Mouse (Mus musculus) midbrain, embryonic 12.5 days (tissue): ENCODE data around the gene Ptcd1. TPM values are rescaled to one million over a fixed set of nuclear protein-coding genes. Genes with fewer than 3 reads are reported as not detected.
"Not testable (repeated sequence)": the region's sequence is repeated elsewhere in the genome, so short reads cannot be mapped to it uniquely, and the experiment has no call there.

Experiments
- ATAC-seq: fragments of 200-750 bp; cut with Nextera tagmentation; 2 replicates; pipeline ENCODE4 v1.8.0; 2017; ENCODE audit warnings: low read depth, moderate TSS enrichment, moderate library complexity; ENCODE audit not compliant: low FRiP score
- H3K27ac ChIP-seq: fragments of 300-500 bp; sonication (generic); replicated peaks from 2 replicates; pipeline ENCODE4 v1.5.1; 2016; ENCODE audit warnings: mild to moderate bottlenecking
- H3K27me3 ChIP-seq: fragments of 300-500 bp; sonication (generic); 2 replicates; pipeline ENCODE4 v1.6.1; 2016; ENCODE audit warnings: mild to moderate bottlenecking
- H3K36me3 ChIP-seq: fragments of 300-500 bp; sonication (generic); 2 replicates; pipeline ENCODE4 v1.6.1; 2016
- H3K4me1 ChIP-seq: fragments of 300-500 bp; sonication (generic); 2 replicates; pipeline ENCODE4 v1.6.1; 2016
- H3K4me2 ChIP-seq: fragments of 300-500 bp; sonication (generic); replicated peaks from 2 replicates; pipeline ENCODE4 v1.6.1; 2016; ENCODE audit warnings: mild to moderate bottlenecking, moderate library complexity
- H3K4me3 ChIP-seq: fragments of 300-500 bp; sonication (generic); 2 replicates; pipeline ENCODE4 v1.5.1; 2016; ENCODE audit warnings: mild to moderate bottlenecking
- H3K9ac ChIP-seq: fragments of 300-500 bp; sonication (generic); replicated peaks from 2 replicates; pipeline ENCODE4 v1.6.1; 2016; ENCODE audit warnings: mild to moderate bottlenecking, moderate library complexity
- H3K9me3 ChIP-seq: fragments of 300-500 bp; sonication (generic); 2 replicates; pipeline ENCODE4 v1.6.1; 2016; ENCODE audit warnings: mild to moderate bottlenecking
- whole genome bisulfite sequencing: fragments of 180-500 bp; shearing (Covaris S2); methylation state at CpG from one replicate; pipeline ENCODE4 v1.1.7; 2016; 5-methylcytosine and 5-hydroxymethylcytosine counted together
- polyA plus RNA-seq: library from polyadenylated mRNA; unstranded; fragments of >200 nt; fragmentation: Nextera tagmentation; extraction: Ambion mirVana; gene quantifications from 2 replicates; pipeline ENCODE4 v1.2.1, GENCODE M21; 2016

Gene Ptcd1
- polyA plus RNA-seq, 1 experiment from 2014 or later, result 23.3 TPM

DNA sequence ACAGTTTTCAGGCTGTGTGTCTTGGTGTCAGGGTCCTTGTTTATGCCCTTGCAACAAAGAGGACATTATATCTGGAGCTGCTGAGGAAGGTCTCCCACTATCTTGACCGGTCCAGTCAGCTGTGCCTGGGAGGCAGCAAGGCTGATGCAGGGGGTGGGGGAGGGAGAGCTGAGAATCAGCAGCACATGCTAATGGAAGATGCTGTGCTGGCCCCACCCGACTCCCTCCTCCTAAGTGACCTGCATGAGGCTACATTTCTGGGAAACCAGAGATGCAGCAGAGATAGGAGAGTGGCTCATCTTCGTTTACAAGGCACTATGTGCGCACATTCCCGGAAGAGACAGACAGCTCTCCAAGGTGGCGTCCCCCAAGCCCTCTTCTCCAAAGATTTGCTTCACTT lies 56.5 kb downstream of the Ptcd1 start:
- Histone ChIP-seq H3K4me2 (no peak overlapping the region), H3K9ac (no peak overlapping the region), H3K4me1 (peaks cover 12% of the 10 kb centered on the region), H3K9me3 (no peaks in the 10 kb centered on the region), H3K27me3 (peaks cover 25% of the 10 kb centered on the region), H3K27ac (no peak overlapping the region), H3K36me3 (peaks cover 55% of the 10 kb centered on the region), H3K4me3 (no peak overlapping the region)
- no peak for ATAC-seq
- 91% methylated on average over 6 of the region's 6 CpGs for whole genome bisulfite sequencing

DNA sequence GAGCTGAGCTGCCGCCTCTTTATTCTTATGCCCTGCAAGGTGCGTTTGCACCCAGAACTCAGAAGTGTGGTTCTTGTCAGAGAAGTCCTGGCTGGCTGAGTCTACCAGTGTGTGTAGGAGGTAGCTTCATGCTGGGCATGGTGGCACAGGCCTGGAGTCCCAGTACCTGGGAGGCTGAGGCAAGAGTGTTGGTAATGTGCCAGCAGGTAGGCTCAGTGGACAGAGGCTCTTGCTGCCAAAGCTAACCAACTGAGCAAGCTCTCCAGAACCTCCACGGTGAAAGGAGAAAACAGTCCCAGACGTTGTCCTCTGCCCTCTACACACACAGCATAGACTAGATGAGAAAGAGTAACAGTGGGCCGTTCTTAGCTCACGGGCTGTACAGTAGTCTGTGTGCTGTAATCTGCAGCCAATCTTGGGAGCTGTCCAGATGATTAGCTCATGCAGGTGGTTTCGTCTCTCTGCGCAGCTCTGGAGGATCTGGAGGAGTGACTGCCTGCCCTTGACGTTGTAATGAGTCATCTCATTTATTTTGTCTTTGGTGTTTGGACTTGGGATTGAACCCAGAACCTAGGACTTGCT lies 61.1 kb downstream of the Ptcd1 start:
- Histone ChIP-seq H3K36me3 (peaks cover 99% of the 10 kb centered on the region), H3K4me1 (no peaks in the 10 kb centered on the region), H3K27ac (no peak overlapping the region), H3K4me2 (no peak overlapping the region), H3K9ac (no peak overlapping the region), H3K27me3 (no peaks in the 10 kb centered on the region), H3K4me3 (no peak overlapping the region), H3K9me3 (no peaks in the 10 kb centered on the region)
- ATAC-seq, result no peak
- 96% methylated on average over 9 of the region's 9 CpGs for WGBS

DNA sequence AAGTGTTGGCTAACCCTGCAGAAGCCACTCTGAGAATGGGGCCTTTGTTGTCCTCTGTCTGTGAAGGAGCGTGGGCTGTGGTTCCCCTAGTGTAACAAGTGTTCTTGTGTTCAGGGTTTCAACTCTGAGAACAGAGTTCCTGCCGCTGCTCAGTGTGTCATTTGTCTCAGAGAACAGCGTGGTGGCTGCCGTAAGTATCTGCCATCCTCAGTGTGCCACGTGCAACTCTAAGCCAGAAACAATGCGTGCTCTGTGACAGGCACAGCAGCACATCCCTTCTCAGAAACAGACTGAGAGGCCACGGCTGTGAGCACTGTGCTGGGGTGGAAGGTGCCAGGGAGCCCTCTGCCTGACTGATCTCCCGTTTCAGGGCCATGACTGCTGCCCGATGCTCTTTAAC lies 62.6 kb downstream of the Ptcd1 start:
- Histone ChIP-seq H3K4me1 (no peaks in the 10 kb centered on the region), H3K4me2 (no peak overlapping the region), H3K4me3 (no peak overlapping the region), H3K27ac (no peak overlapping the region), H3K36me3 (peaks cover 99% of the 10 kb centered on the region), H3K9me3 (no peaks in the 10 kb centered on the region), H3K27me3 (no peaks in the 10 kb centered on the region), H3K9ac (no peak overlapping the region)
- no peak for ATAC-seq
- 84% methylated on average over 9 of the region's 9 CpGs for WGBS

DNA sequence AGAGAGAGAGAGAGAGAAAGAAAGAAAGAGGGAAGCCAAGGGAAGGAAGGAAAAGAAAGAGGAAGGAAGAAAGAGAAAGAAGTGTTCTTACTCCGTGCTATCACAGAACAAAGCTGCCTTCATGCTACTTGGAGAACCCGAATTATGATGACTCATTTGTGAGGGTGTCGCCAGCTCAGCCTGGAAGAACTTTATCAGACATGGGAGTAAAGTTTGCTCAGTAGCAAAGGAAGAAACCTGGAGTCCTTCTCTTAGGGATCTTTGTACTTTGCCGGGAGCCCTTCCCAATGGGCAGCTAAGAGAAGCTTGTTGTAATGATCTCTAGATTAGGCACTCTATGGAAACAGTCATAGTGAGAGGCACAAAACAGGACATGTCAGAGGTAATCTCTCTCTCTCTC lies 64.2 kb downstream of the Ptcd1 start:
- H3K9me3 ChIP-seq, result no peaks in the 10 kb centered on the region
- H3K4me3 ChIP-seq, result no peak overlapping the region
- peaks cover 100% of the 10 kb centered on the region for H3K36me3 ChIP-seq
- H3K27ac ChIP-seq, result no peak overlapping the region
- no peak overlapping the region for H3K4me2 ChIP-seq
- H3K27me3 ChIP-seq, result no peaks in the 10 kb centered on the region
- no peaks in the 10 kb centered on the region for H3K4me1 ChIP-seq
- ATAC-seq, result no peak
- 95% methylated on average over 4 of the region's 4 CpGs for WGBS
- H3K9ac ChIP-seq, result no peak overlapping the region

DNA sequence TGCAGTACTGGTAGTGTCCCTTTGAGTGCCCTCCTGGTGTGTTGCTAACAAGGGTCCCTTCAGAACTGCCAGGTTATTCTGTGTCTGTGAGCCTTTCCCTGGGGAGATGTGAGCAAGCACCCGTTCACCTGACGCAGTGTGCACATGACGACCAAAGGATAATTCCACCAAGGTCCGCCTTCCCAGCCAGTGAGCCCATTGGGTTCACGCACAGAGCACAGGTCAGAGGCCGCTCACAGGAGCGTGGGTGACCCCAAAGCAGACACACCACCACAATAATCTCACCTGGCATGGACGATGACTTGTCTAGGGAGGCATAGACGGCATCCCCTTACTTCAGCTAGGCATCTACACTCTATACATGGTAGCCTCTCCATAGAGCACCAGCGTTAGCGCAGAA lies 65.5 kb downstream of the Ptcd1 start:
- not testable (repeated sequence) for H3K9ac ChIP-seq, H3K4me2 ChIP-seq, ATAC-seq, H3K27me3 ChIP-seq, H3K9me3 ChIP-seq, H3K4me3 ChIP-seq, H3K4me1 ChIP-seq, H3K27ac ChIP-seq
- H3K36me3 ChIP-seq, result peaks cover 100% of the 10 kb centered on the region
- 96% methylated on average over 11 of the region's 11 CpGs for WGBS

DNA sequence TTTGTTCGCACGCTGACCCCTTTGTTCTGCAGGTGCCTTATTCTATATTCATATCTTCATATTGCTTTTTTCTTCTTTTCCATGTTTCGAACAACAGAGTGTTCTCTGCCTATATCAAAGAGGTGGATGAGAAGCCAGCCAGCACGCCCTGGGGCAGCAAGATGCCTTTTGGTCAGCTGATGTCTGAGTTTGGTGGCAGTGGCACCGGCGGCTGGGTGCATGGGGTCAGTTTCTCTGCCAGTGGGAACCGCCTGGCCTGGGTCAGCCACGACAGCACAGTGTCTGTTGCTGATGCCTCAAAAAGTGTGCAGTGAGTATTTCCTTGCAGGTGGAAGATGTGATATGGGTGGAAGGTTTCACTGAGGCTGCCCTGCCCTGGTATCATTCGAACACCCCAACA lies 65.9 kb downstream of the Ptcd1 start:
- Histone ChIP-seq H3K27ac (no peak overlapping the region), H3K4me1 (no peaks in the 10 kb centered on the region), H3K4me2 (no peak overlapping the region), H3K9ac (no peak overlapping the region), H3K27me3 (no peaks in the 10 kb centered on the region), H3K4me3 (no peak overlapping the region), H3K36me3 (peaks cover 100% of the 10 kb centered on the region), H3K9me3 (no peaks in the 10 kb centered on the region)
- ATAC-seq, result no peak
- WGBS, result 96% methylated on average over 9 of the region's 9 CpGs

DNA sequence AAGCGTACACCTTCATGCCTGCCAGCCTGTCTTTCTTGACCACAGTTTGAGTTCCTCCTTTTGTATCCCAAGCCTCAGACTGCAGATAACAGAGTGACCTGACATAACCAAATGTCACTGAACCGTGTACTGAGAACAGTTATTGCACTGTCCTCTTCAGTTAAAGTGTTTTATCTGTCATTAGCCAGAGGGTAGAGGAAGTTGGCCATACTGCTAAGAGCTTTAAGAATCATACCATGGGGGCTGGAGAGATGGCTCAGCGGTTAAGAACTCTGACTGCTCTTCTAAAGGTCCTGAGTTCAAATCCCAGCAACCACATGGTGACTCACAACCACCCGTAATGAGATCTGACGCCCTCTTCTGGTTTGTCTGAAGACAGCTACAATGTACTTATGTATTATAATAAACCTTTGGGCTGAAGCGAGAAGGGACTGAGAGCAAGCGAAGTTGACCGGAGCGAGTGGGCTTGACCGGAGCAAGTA lies 68.5 kb downstream of the Ptcd1 start:
- H3K4me2 ChIP-seq, result no peak overlapping the region
- ATAC-seq, result no peak
- H3K27me3 ChIP-seq, result no peaks in the 10 kb centered on the region
- H3K9me3 ChIP-seq, result no peaks in the 10 kb centered on the region
- no peak overlapping the region for H3K9ac ChIP-seq
- H3K27ac ChIP-seq, result no peak overlapping the region
- H3K36me3 ChIP-seq, result peaks cover 92% of the 10 kb centered on the region
- H3K4me1 ChIP-seq, result no peaks in the 10 kb centered on the region
- WGBS, result 95% methylated on average over 10 of the region's 10 CpGs
- no peak overlapping the region for H3K4me3 ChIP-seq

Other genes with a start within 250 kb of the Ptcd1 start
- gene Smurf1, start 201.3 kb downstream of the Ptcd1 start, polyA plus RNA-seq, result 28.3 and 31.8 TPM in 2 replicates
- not detected in 2 replicates for gene Gm4871, start 134.4 kb downstream of the Ptcd1 start, polyA plus RNA-seq
- gene 1700018F24Rik, start 124.1 kb downstream of the Ptcd1 start, polyA plus RNA-seq, result not detected in 2 replicates
- 176 and 186 TPM in 2 replicates for gene Arpc1a, start 83.3 kb downstream of the Ptcd1 start, polyA plus RNA-seq
- not detected in 2 replicates for gene Kpna7, start 83.1 kb downstream of the Ptcd1 start, polyA plus RNA-seq
- gene Arpc1b, start 52.9 kb downstream of the Ptcd1 start, polyA plus RNA-seq, result 69.2 and 82.3 TPM in 2 replicates
- gene Pdap1, start 26.9 kb downstream of the Ptcd1 start, polyA plus RNA-seq, result 131 and 138 TPM in 2 replicates
- gene Bud31, start 26.7 kb downstream of the Ptcd1 start, polyA plus RNA-seq, result 228 and 230 TPM in 2 replicates
- 65.1 and 65.4 TPM in 2 replicates for gene Cpsf4, start 105 bp upstream of the Ptcd1 start, polyA plus RNA-seq
- gene Atp5j2, start 25.0 kb upstream of the Ptcd1 start, polyA plus RNA-seq, result 525 and 533 TPM in 2 replicates
- gene Zkscan14, start 34.8 kb upstream of the Ptcd1 start, polyA plus RNA-seq, result 10.9 TPM in 2 replicates
- gene Zkscan5, start 37.5 kb upstream of the Ptcd1 start, polyA plus RNA-seq, result 21.0 and 21.1 TPM in 2 replicates
- gene Zfp655, start 64.6 kb upstream of the Ptcd1 start, polyA plus RNA-seq, result 43.4 and 45.9 TPM in 2 replicates
- gene Zscan25, start 113.4 kb upstream of the Ptcd1 start, polyA plus RNA-seq, result 0.71 and 1.1 TPM in 2 replicates
- not detected in 2 replicates for gene Cyp3a57, start 178.2 kb upstream of the Ptcd1 start, polyA plus RNA-seq